Mouse (Mus musculus) cerebellum, adult 2 months (tissue): ENCODE measurements around the gene Slc6a20a.

ENCODE experiments used
- CTCF ChIP-seq: fragments of 200-500 bp; IDR thresholded peaks from 2 replicates; pipeline ENCODE4 v1.5.1; 2011; ENCODE audit warnings: low read depth, mild to moderate bottlenecking, control low read depth, low read length, moderate library complexity, borderline replicate concordance; ENCODE audit not compliant: insufficient read depth
- POLR2A ChIP-seq: fragments of 200-500 bp; IDR thresholded peaks from 2 replicates; pipeline ENCODE4 v1.6.1; 2011; ENCODE audit warnings: low read length, control low read depth, borderline replicate concordance; ENCODE audit not compliant: insufficient read depth

DNA sequence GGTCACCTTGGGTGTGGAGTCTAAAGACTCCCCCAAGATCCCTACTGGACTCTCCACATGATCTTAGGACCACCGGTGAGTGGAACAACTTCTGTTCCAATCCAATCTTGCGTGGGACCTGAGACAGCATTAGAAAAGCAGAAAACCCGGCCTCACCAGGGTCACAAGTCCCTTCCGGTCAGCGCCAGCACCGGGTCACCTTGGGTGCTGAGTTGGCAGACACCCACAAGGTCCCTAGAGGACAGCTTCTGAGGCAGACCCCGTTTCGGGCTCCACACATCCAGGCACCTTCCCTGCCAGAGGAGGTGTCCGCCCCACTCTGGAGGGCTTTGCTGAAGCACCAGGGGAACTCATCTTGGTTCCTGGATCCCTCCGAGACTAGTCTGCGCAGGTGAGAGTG, 52.9 kb downstream of the Slc6a20a start:
- TF ChIP-seq CTCF (no peak), POLR2A (no peak)
